Mouse (Mus musculus): Measurements from ENCODE around the gene Ciart. TPM values are rescaled to one million over a fixed set of nuclear protein-coding genes. Genes with fewer than 3 reads are reported as not detected.
"Not testable (repeated sequence)": the region's sequence is repeated elsewhere in the genome, so short reads cannot be mapped to it uniquely, and the experiment has no call there.

Ciart gene
- total RNA-seq, 2 experiments from 2014 or later: 10.1 to 10.9 TPM

DNA sequence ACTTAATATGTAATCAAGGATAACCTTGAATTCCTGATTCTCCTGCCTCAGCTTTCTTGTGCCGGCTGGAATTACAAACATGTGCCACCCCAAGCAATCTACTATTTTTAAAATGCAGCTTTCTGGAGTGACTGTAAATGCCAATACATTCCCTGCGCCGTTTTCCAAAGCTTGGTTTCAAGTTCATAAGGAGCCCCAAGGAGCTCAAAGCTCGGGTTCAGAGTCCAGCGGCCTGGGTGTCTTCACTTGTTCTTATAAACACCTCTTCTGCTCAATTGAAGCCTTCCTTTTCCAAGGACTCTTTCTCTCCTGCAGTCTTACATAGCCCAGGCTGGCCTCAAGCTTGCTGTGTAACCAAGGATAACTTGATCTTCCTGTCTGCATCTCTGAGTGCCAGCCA lies 16.0 kb downstream of the Ciart start:
- no peak for DNase-seq (ENCODE audit: low spot score in 2 of 2)

- DNase-seq (ENCODE audit: low spot score in 2 of 2): no peak
Measured at GRCm38 (mm10) chr3:95865571-95865970, 16.5 kb downstream of the Ciart start.

DNA sequence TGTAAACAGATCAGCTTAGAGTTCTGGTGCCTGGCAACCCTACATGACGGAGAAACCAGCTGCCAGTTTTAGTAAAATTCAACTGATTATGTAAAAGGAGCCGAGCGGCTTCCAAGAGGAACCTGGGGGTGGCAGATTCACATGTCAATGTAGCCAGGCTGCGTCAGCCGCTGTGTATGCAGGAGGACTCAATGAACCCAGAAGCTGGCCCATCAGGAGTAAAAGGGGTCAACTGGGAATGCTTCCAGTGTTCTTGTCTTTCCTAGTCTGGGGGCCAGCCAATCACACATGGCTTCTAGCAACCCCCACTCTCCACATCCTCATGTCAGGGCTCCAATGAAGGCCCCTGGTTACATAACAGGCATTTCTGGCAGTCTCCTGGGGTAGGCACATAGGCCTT lies 17.0 kb downstream of the Ciart start:
- peak; percentile 53 to 77 for DNase-seq (ENCODE audit: low spot score in 2 of 2)

GRCm38 (mm10) chr3:95863578-95863977 lies 18.5 kb downstream of the Ciart start:
- DNase-seq (ENCODE audit: low spot score in 2 of 2): no peak

DNA sequence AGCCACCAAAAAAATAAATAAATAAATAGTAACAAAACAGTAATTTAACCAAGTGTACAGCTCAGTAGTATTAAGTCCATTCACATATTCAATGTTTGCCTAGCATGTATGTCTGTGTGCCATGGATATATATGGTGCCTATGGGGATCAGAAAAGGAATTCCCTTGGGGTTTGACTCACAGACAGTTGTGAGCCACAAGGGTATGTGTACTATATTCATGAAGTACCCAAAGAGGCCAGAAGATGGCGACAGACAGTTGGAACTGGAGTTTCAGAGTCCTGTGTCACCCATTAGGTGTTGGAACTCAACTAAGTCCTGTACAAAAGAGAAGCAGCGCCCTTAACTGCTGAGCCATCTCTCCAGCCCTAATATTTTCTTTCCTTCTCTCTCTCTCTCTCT lies 20.3 kb downstream of the Ciart start:
- DNase-seq (ENCODE audit: low spot score in 2 of 2): peak; percentile 46 to 88

GRCm38 (mm10) chr3:95861216-95861615 lies 20.8 kb downstream of the Ciart start:
- no peak for DNase-seq (ENCODE audit: low spot score in 2 of 2)

- no peak for DNase-seq (ENCODE audit: low spot score in 2 of 2)
Measured at GRCm38 (mm10) chr3:95860323-95860722, 21.7 kb downstream of the Ciart start.

- DNase-seq (ENCODE audit: low spot score in 2 of 2): not testable (repeated sequence)
Measured at GRCm38 (mm10) chr3:95858278-95858677, 23.8 kb downstream of the Ciart start.

- not testable (repeated sequence) for DNase-seq (ENCODE audit: low spot score in 2 of 2)
Measured at GRCm38 (mm10) chr3:95857050-95857449, 25.0 kb downstream of the Ciart start.

GRCm38 (mm10) chr3:95856115-95856514 lies 25.9 kb downstream of the Ciart start:
- no peak for DNase-seq (ENCODE audit: low spot score in 2 of 2)

DNA sequence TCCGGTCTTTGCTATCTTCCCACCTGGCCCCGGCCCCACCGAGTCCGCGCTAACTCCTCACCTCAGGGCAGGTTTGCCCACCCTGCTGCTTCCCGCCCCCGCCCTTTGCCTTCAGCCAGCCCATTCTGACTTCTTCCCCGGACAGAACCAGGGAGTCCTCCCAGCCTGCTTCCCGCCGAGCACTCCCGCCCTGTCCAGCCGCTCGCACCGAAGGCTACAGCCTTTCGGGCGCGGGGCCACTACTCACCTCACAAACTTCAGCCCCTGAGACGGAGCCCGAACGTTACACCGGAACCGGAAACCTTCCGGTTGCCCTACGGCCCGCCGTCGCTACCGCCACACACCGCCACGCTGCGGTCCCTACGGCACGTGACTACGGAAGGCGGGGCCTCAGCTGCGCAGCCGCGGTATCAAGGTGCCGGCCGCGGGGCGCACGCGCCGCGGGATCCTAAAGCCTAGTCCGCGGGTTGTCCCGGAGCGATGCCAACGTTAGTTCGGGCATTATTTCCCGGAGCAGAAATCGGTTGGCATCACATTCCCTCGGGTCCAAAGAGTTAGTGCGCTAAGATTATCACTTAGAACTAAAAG lies 26.5 kb downstream of the Ciart start, which contains the start of gene Prpf3:
Gene Prpf3 (minus strand): TSS at position 384 of the 588 bp plus-strand sequence.
- peak; percentile 89 to 95 for DNase-seq (ENCODE audit: low spot score in 2 of 2)

DNA sequence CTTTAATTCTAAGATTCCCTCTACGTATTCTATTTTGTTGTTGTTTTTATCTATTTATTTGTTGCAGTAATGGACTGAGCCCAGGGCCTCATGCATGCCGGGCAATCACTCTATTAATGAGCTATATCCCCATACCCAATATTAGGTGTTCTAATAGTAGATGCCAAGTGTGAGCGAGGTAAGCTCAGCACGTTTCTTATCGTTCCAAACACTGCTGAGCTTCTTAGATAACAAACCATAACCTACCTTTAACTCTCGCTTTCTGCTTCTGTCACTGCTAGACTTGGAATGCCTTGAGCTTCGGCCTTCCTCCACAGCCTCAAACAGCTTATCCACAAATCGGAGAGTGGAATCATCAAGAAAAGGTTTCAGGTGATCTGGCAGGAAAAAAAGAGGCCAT lies 30.7 kb downstream of the Ciart start:
- no peak for DNase-seq (ENCODE audit: low spot score in 2 of 2)

DNA sequence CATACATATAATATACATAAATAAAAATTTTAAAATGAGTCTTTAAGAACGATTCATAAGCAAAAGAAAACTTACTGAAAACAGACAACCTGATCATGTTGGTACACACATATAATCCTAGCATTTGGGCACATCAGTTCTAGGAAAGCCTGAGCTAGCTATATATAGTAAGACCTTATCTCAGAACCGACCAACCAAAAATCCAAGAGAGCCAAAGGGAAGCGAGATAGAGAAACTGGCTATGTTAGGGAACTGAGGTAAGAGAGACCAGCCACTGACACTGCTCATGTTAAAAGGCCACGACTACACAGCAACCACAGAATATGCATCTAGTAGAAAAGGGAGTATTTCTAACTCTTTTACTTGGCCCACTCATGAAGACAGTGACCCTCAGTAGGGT lies 31.4 kb downstream of the Ciart start:
- DNase-seq (ENCODE audit: low spot score in 2 of 2): no peak

DNA sequence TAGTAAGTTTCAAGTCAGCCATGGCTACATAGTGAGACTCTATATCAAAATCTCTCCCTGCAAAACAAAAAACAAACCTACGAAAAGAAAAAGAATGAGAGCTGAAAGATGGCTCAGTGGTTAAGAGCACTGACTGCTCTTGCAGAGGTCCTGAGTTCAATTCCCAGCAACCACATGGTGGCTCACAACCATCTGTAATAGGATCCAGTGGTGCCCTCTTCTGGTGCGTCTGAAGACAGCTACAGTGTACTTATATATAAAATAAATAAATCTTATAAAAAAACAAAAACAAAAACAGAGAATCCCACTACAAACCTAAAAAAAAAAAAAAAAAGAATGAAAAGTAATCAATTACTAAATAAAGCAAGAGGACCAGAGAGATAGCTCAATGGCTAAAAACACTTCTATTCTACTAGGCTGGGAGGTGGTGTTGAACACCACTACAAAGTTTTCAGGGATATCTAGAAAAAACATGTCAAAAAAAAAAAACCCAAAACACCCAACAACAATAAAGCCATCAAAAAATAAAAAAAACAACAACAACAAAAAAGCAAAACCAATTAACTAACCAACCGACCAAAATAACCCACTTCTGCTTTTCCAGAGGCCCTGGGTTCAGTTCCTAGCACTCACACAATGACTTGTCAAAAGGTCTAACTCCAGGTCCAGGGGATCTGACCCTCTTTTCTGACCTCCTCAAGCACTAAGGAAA lies 39.4 kb downstream of the Ciart start:
- DNase-seq (ENCODE audit: low spot score in 2 of 2): no peak

DNA sequence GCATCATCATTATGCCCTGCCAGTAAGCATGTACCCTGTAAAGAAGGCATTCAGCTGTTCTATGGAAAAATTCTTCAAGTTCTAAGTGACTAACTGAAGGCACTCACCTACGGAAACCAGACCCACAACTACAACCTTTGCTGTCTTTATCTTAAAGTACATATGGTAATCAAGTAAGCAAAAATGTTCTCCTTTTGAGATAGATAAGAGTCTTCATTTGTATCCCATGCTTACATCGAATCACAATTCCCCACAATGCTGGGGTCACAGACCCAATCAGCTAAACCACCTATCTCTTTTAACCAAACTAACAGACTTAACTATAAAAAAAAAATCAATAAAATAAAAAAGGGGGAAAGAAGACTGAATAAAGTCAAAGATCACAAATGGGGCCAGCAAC lies 42.8 kb downstream of the Ciart start:
- DNase-seq (ENCODE audit: low spot score in 2 of 2): no peak

DNA sequence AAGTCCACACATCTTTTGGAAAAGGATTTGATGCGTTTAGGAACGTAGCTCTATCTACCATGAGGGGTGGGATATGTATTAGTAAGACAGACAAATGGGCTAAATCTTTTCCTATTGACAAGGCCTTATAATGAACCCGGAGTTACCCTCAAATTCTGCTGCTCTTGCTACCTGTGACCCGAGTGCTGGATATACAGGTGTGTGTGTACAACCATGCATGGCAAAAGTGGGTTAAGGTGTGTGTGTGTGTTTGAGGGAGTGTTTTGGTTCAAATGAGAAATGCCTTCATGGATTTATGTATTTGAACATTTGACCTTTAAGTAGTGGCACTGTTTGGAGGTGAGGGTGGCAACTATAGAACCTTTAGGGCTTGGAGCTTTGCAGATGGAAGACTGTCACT lies 53.0 kb downstream of the Ciart start:
- DNase-seq (ENCODE audit: low spot score in 2 of 2): no peak

Other genes with a start within 250 kb of the Ciart start
- gene Mcl1, start 223.5 kb downstream of the Ciart start, total RNA-seq (2021): 10 to 100 TPM; 64.6 to 65.1 TPM
- 1 to 10 TPM; 3.0 to 4.1 TPM for gene Adamtsl4, start 194.3 kb downstream of the Ciart start, total RNA-seq (2021)
- 10 to 100 TPM; 12.2 to 13.7 TPM for gene Ecm1, start 142.7 kb downstream of the Ciart start, total RNA-seq (2021)
- gene Tars2, start 122.0 kb downstream of the Ciart start, total RNA-seq (2021): 10 to 100 TPM; 39.9 to 40.0 TPM
- 10 to 100 TPM; 60.4 to 63.5 TPM for gene Rprd2, start 63.4 kb downstream of the Ciart start, total RNA-seq (2021)
- 10 to 100 TPM; 28.8 to 30.7 TPM for gene Prpf3, start 26.4 kb downstream of the Ciart start, total RNA-seq (2021)
- 100 to 1,000 TPM; 134 to 162 TPM for gene Mrps21, start 10.7 kb downstream of the Ciart start, total RNA-seq (2021)
- 1 to 10 TPM; 6.4 to 9.6 TPM for gene BC028528, start 9.8 kb upstream of the Ciart start, total RNA-seq (2021)
- gene Aph1a, start 11.7 kb upstream of the Ciart start, total RNA-seq (2021): 10 to 100 TPM; 76.1 to 83.5 TPM
- gene Car14, start 22.4 kb upstream of the Ciart start, total RNA-seq (2021): 10 to 100 TPM in 1 of 2 experiments, 1 to 10 TPM in 1; 6.8 to 11.9 TPM
- gene Anp32e, start 47.0 kb upstream of the Ciart start, total RNA-seq (2021): 100 to 1,000 TPM; 101 TPM
- gene Plekho1, start 113.8 kb upstream of the Ciart start, total RNA-seq (2021): 10 to 100 TPM; 43.7 to 44.5 TPM
- gene Vps45, start 176.2 kb upstream of the Ciart start, total RNA-seq (2021): 10 to 100 TPM; 41.1 to 47.8 TPM
- 10 to 100 TPM; 27.4 to 31.0 TPM for gene Otud7b, start 222.3 kb upstream of the Ciart start, total RNA-seq (2021)